Mouse (Mus musculus): ENCODE data around the gene Angptl8. TPM values are rescaled to one million over a fixed set of nuclear protein-coding genes. Genes with fewer than 3 reads are reported as not detected.

Gene Angptl8
- total RNA-seq, 2 experiments from 2014 or later = not detected

GRCm38 (mm10) chr9:21806976-21807375 lies 28.3 kb upstream of the Angptl8 start:
- intact Hi-C loops (cut with DNase I) = no loop called here
- DNase-seq (ENCODE audit: low spot score in 2 of 2) = no peak

DNA sequence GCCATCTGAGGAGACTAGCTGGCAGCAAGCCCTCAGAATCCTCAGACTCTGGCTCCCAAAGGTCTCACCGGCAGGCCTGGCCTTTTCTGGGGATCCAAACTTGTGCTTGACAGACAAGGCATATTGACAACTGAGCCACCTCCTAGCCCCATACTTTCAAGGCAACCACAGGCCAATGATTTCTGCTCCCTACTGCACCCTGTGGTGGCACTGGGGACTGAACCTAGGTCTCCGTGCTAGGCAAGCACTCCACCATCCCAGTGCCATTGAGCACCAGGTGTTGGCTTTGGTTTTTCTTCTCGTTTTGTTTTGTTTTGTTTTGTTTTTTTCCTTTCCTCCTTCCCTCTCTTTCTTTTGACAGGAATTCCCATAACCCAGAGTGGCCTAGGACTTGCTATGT lies 26.7 kb upstream of the Angptl8 start:
- no peak for DNase-seq (ENCODE audit: low spot score in 2 of 2)
- intact Hi-C loops (cut with DNase I) = no loop called here

GRCm38 (mm10) chr9:21811170-21811569 lies 24.1 kb upstream of the Angptl8 start:
- intact Hi-C loops (cut with DNase I) = no loop called here

DNA sequence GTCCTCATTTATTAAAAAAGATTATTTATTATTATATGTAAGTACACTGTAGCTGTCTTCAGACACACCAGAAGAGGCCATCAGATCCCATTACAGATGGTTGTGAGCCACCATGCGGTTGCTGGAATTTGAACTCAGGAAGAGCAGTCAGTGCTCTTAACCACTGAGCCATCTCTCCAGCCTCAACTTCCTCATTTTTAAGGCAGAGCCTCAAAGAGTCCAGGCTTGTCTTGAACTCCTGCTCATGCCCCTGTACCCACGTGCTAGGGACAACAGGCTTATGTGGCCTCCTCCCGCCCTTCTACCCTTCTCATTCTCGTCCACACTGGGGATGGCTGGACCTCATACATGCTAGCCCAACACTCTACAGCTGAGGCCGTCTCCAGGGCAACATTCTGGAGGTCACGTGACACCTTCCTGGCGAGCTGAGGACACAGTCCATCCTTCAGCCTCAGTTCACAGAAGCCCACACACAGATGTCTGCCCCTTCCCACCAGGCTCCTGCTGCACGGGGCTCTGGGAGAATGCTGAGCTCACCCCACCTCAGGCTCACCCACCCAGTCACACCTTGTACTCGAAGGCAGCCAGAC lies 18.5 kb upstream of the Angptl8 start:
- no peak for DNase-seq (ENCODE audit: low spot score in 2 of 2)
- intact Hi-C loops (cut with DNase I) = no loop called here

More at GRCm38 (mm10) chr9:21811170-21811569, 24.1 kb upstream of the Angptl8 start:
- DNase-seq (ENCODE audit: low spot score in 2 of 2) = no peak

- intact Hi-C loops (cut with DNase I) = no loop called here
- no peak for DNase-seq (ENCODE audit: low spot score in 2 of 2)
Observed at GRCm38 (mm10) chr9:21818125-21818524, 17.2 kb upstream of the Angptl8 start.

GRCm38 (mm10) chr9:21818561-21818960 lies 16.7 kb upstream of the Angptl8 start:
- intact Hi-C loops (cut with DNase I) = no loop called here
- DNase-seq (ENCODE audit: low spot score in 2 of 2) = no peak

- DNase-seq (ENCODE audit: low spot score in 2 of 2) = no peak
- intact Hi-C loops (cut with DNase I) = no loop called here
Observed at GRCm38 (mm10) chr9:21819181-21819729, 16.1 kb upstream of the Angptl8 start.

- DNase-seq (ENCODE audit: low spot score in 2 of 2) = no peak
- intact Hi-C loops (cut with DNase I) = no loop called here
Observed at GRCm38 (mm10) chr9:21820183-21820582, 15.1 kb upstream of the Angptl8 start.

DNA sequence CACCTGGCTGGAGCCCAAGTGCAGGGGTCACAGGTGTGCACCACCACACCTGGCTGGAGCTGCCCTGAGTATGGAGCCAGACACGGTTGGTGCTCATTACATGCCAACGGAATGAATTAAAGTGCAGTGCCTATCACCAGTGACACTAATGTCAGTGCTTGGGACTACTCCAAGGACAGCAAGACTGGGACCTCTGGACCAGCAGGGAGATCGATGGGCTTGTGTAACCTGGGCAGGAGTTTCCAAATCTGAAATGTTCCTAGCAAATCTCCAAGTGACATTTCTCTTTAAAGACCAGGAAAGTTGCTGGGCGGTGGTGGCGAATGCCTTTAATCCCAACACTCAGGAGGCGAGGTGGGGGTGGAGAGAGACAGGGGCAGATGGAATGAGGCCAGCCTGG lies 12.6 kb upstream of the Angptl8 start:
- intact Hi-C loops (cut with DNase I) = no loop called here

DNA sequence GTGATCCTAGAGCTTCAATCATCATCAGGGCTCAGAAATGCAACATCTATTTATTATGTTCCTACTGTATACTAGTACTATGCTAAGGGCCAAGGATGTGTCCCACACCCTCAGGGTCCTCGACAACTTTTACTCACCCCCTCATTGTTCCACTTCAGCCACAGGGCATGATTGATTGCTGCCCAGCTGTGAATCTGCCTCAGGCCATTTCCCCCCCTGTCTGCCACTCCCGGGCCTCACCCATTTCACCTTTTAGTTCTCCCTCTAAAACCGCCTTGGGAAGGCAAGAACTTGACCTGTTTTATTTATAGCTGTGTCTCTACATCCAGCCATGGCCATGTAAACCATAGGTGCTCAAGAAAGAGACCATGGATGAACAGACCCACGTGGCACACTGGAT lies 11.4 kb upstream of the Angptl8 start:
- intact Hi-C loops (cut with DNase I) = no loop called here
- DNase-seq (ENCODE audit: low spot score in 2 of 2) = no peak

More for the DNA sequence above, 12.6 kb upstream of the Angptl8 start:
- no peak for DNase-seq (ENCODE audit: low spot score in 2 of 2)

DNA sequence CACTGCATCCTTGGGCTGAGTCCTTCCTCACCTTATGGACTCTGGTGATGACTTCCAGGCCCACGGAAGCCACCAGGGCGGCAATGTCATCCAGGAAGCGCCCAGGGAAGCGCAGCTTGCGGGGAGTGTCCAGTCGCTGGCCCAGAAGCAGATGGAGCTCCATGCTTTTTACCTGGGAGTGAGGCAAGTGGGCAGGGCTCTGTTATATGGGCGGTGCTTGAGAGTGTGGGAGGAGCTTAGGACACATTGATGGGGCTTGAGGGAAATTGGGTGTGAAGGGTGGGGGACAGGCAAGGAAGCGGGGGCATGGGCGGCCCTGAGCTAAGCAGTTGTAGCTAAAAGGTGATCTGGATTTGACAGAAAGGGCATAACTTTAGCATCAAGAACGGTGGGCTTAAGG lies 10.9 kb upstream of the Angptl8 start:
- no peak for DNase-seq (ENCODE audit: low spot score in 2 of 2)
- intact Hi-C loops (cut with DNase I) = no loop called here

DNA sequence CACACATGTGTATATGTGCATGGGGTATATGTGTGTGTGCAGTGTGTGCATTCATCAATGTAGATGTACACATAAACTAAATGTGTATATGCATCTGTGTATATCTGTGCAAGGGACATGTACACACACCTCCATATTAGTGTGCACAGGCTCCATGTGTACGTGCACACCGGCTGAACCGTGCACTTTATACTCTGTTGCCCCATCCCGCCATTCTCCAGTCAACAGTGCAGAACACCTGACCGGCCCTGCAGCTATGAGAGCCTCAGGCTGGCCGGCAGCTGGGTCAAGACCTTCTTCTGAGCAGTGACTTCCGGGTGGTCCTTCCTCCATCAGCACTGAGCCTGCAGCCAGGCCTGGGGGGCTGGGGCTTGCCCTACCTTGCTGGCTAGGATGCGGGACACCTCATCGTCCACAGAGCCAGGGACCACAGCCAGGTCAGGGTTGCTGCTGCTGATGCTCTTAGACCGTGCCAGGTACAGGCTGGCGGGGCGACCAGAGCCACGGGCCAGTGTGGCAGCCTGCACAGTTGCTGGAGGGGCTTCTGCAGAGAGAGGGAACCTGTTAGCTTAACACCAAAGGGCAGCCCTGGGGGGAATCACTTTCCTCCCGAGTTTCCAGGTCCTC lies 5.4 kb upstream of the Angptl8 start:
- intact Hi-C loops (cut with DNase I) = no loop called here

DNA sequence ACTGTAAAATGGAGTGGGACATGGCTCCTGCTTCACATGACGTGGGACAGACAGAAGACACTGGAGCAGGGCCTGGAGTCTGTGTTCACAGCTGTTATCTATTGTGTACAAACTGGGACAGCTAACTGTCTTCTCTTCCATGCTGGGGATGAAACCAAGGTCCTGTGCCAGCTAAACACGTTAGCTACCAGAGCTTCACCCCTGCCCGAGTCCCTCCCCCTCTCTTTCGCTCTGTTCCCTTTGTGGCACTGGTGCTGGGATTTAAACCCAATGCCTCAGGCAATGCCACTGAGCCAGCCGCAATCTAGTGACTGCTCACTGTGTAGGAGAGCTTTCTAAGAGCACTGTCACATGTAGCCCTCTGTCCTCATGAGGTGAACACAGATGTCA lies 4.9 kb upstream of the Angptl8 start:
- no peak for DNase-seq (ENCODE audit: low spot score in 2 of 2)
- intact Hi-C loops (cut with DNase I) = no loop called here

More for the DNA sequence above, 5.4 kb upstream of the Angptl8 start:
- no peak for DNase-seq (ENCODE audit: low spot score in 2 of 2)

GRCm38 (mm10) chr9:21830936-21831335 lies 4.4 kb upstream of the Angptl8 start:
- no peak for DNase-seq (ENCODE audit: low spot score in 2 of 2)
- intact Hi-C loops (cut with DNase I) = no loop called here

- DNase-seq (ENCODE audit: low spot score in 2 of 2) = no peak
- intact Hi-C loops (cut with DNase I) = no loop called here
Observed at GRCm38 (mm10) chr9:21831558-21832240, 3.6 kb upstream of the Angptl8 start.

DNA sequence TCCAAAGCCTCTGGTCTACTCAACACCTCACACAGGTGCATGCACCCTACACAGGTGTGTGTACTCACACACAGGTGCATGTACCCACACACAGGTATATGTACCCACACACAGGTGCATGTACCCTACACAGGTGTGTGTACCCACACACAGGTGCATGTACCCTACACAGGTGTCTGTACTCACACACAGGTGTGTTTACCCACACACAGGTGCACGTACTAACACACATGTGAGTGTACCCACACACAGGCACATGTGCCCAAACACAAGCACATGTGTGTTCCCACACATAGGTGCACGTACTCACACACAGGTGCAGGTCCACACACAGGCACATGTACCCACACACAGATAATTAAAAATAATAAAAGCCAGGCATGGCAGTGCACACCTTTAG lies 2.4 kb downstream of the Angptl8 start:
- intact Hi-C loops (cut with DNase I) = no loop called here
- DNase-seq (ENCODE audit: low spot score in 2 of 2) = no peak

- intact Hi-C loops (cut with DNase I) = loop anchor here (2.0 kb wide), 1 partner anchor 31 kb away; no protein-coding TSS in a partner anchor
- peak; percentile 52 to 62 for DNase-seq (ENCODE audit: low spot score in 2 of 2)
Observed at GRCm38 (mm10) chr9:21840115-21840787, 4.9 kb downstream of the Angptl8 start.

- DNase-seq (ENCODE audit: low spot score in 2 of 2) = no peak
- intact Hi-C loops (cut with DNase I) = loop anchor here (2.0 kb wide), 1 partner anchor 29 kb away; no protein-coding TSS in a partner anchor
Observed at GRCm38 (mm10) chr9:21841340-21841739, 6.0 kb downstream of the Angptl8 start.

DNA sequence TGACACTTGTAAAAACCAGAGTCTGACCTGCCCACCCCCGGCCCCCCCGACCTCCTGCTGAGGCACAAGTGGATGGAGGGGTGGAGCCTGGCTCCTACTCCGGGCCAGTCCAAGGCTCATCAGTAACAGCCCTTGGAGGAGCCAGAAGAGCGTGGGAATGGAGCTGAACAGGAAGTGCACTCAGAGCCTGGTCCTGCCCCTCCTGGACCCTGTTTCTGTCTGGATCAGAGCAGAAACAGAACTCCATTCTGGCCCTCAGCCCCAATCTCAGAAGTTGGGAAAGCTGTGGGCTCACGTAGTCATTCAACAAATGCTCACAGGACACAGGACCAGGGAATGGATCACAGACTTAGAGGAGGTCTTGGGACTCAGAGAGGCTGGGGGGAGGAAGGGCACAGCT lies 7.1 kb downstream of the Angptl8 start:
- intact Hi-C loops (cut with DNase I) = no loop called here
- DNase-seq (ENCODE audit: low spot score in 2 of 2) = no peak

DNA sequence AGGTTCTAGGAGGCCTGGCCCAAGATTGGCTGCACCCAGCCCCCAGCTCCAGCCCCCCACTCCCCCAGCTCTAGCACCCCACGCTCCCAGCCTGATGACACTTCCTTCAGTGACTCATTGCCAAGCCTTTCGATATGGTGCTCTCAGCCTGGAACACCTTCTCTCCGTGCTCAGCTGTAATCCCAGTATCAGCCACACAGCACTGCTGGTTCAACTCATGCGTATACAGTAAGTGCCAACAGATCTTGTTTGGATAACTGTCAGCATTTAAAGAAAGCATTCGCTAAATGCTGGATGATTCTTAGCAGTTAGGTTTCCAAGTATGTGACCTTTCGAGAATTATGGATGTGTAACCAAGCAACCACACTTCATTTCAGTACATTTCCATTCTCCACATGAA lies 7.8 kb downstream of the Angptl8 start:
- intact Hi-C loops (cut with DNase I) = no loop called here
- DNase-seq (ENCODE audit: low spot score in 2 of 2) = peak; percentile 22 to 60

Measured in left cerebral cortex, postnatal 14 days (tissue).